Mouse (Mus musculus): ENCODE measurements around the gene Mars2. TPM values are rescaled to one million over a fixed set of nuclear protein-coding genes. Genes with fewer than 3 reads are reported as not detected.

The Mars2 gene
- polyA plus RNA-seq, 1 experiment from 2014 or later: 1.7 TPM

- Histone ChIP-seq H3K36me3 (ENCODE audit: control insufficient read depth, insufficient read depth, low read length) (no peaks in the 10 kb centered on the region), H3K4me1 (replicated peaks; ENCODE audit: control insufficient read depth, insufficient read depth) (no peaks in the 10 kb centered on the region; the same call in 1 of the 2 replicates), H3K4me3 (ENCODE audit: low read depth, low read length) (no peak overlapping the region), H3K27ac (replicated peaks) (no peak overlapping the region), H3K4me2 (replicated peaks; ENCODE audit: low read depth) (no peak overlapping the region), H3K9ac (ENCODE audit: low read length) (no peak overlapping the region), H3K9me3 (ENCODE audit: control insufficient read depth, low read length) (no peaks in the 10 kb centered on the region), H3K27me3 (ENCODE audit: control insufficient read depth, insufficient read depth, low read length) (no peaks in the 10 kb centered on the region)
- WGBS: 79% methylated on average over 4 of the region's 4 CpGs
- TF ChIP-seq EP300 (optimal IDR thresholded peaks at IDR 0.05) (no peak), CTCF (IDR thresholded peaks at IDR 0.05; ENCODE audit: low read depth) (no peak)
- ATAC-seq (ENCODE audit: low FRiP score, low TSS enrichment) (no peak), DNase-seq (ENCODE audit: low spot score) (no peak)
These were observed 42.0 kb upstream of the Mars2 start for GRCm38 (mm10) chr1:55195021-55195420.

GRCm38 (mm10) chr1:55196327-55197003, 40.5 kb upstream of the Mars2 start:
- ATAC-seq (ENCODE audit: low FRiP score, low TSS enrichment) (no peak), DNase-seq (ENCODE audit: low spot score) (no peak)
- H3K27ac ChIP-seq (replicated peaks): peak overlapping the region; percentile 69; the same call in 1 of the 2 replicates
- no peak overlapping the region for H3K4me3 ChIP-seq (ENCODE audit: low read depth, low read length)
- no peak overlapping the region for H3K4me2 ChIP-seq (replicated peaks; ENCODE audit: low read depth)
- H3K9ac ChIP-seq (ENCODE audit: low read length): no peak overlapping the region
- no peaks in the 10 kb centered on the region; the same call in 1 of the 2 replicates for H3K4me1 ChIP-seq (replicated peaks; ENCODE audit: control insufficient read depth, insufficient read depth)
- no peaks in the 10 kb centered on the region for H3K36me3 ChIP-seq (ENCODE audit: control insufficient read depth, insufficient read depth, low read length)
- H3K9me3 ChIP-seq (ENCODE audit: control insufficient read depth, low read length): no peaks in the 10 kb centered on the region
- no peaks in the 10 kb centered on the region for H3K27me3 ChIP-seq (ENCODE audit: control insufficient read depth, insufficient read depth, low read length)
- TF ChIP-seq EP300 (optimal IDR thresholded peaks at IDR 0.05) (no peak), CTCF (IDR thresholded peaks at IDR 0.05; ENCODE audit: low read depth) (no peak)
- 46% methylated on average over 6 of the region's 6 CpGs for WGBS

- DNase-seq (ENCODE audit: low spot score) (no peak), ATAC-seq (ENCODE audit: low FRiP score, low TSS enrichment) (no peak)
- Histone ChIP-seq H3K9me3 (ENCODE audit: control insufficient read depth, low read length) (no peaks in the 10 kb centered on the region), H3K4me3 (ENCODE audit: low read depth, low read length) (no peak overlapping the region), H3K36me3 (ENCODE audit: control insufficient read depth, insufficient read depth, low read length) (no peaks in the 10 kb centered on the region), H3K27me3 (ENCODE audit: control insufficient read depth, insufficient read depth, low read length) (no peaks in the 10 kb centered on the region), H3K4me1 (replicated peaks; ENCODE audit: control insufficient read depth, insufficient read depth) (no peaks in the 10 kb centered on the region), H3K9ac (ENCODE audit: low read length) (no peak overlapping the region), H3K4me2 (replicated peaks; ENCODE audit: low read depth) (no peak overlapping the region), H3K27ac (replicated peaks) (no peak overlapping the region)
- 29% methylated on average over 3 of the region's 3 CpGs for WGBS
- no peak for TF ChIP-seq EP300 (optimal IDR thresholded peaks at IDR 0.05)
- no peak for TF ChIP-seq CTCF (IDR thresholded peaks at IDR 0.05; ENCODE audit: low read depth)
These were observed 38.3 kb upstream of the Mars2 start for GRCm38 (mm10) chr1:55198719-55199118.

- H3K4me3 ChIP-seq (ENCODE audit: low read depth, low read length): no peak overlapping the region
- H3K4me2 ChIP-seq (replicated peaks; ENCODE audit: low read depth): peak overlapping the region; percentile 25; the same call in 1 of the 2 replicates
- no peaks in the 10 kb centered on the region for H3K27me3 ChIP-seq (ENCODE audit: control insufficient read depth, insufficient read depth, low read length)
- H3K9me3 ChIP-seq (ENCODE audit: control insufficient read depth, low read length): no peaks in the 10 kb centered on the region
- H3K36me3 ChIP-seq (ENCODE audit: control insufficient read depth, insufficient read depth, low read length): no peaks in the 10 kb centered on the region; the same call in 1 of the 2 replicates
- peak overlapping the region; percentile 31; the same call in 1 of the 2 replicates for H3K9ac ChIP-seq (ENCODE audit: low read length)
- no peaks in the 10 kb centered on the region for H3K4me1 ChIP-seq (replicated peaks; ENCODE audit: control insufficient read depth, insufficient read depth)
- ATAC-seq (ENCODE audit: low FRiP score, low TSS enrichment) (peak; percentile 47; the same call in 1 of the 2 replicates), DNase-seq (ENCODE audit: low spot score) (no peak)
- 45% methylated on average over 18 of the region's 18 CpGs for WGBS
- H3K27ac ChIP-seq (replicated peaks): peak overlapping the region; percentile 76
- no peak for TF ChIP-seq EP300 (optimal IDR thresholded peaks at IDR 0.05)
- peak; percentile 21; the same call in 1 of the 2 replicates for TF ChIP-seq CTCF (IDR thresholded peaks at IDR 0.05; ENCODE audit: low read depth)
These were observed 34.9 kb upstream of the Mars2 start for GRCm38 (mm10) chr1:55201850-55202752.

GRCm38 (mm10) chr1:55205808-55206327, 31.1 kb upstream of the Mars2 start:
- Histone ChIP-seq H3K4me2 (replicated peaks; ENCODE audit: low read depth) (no peak overlapping the region), H3K27me3 (ENCODE audit: control insufficient read depth, insufficient read depth, low read length) (no peaks in the 10 kb centered on the region), H3K9me3 (ENCODE audit: control insufficient read depth, low read length) (no peaks in the 10 kb centered on the region), H3K4me3 (ENCODE audit: low read depth, low read length) (no peak overlapping the region), H3K36me3 (ENCODE audit: control insufficient read depth, insufficient read depth, low read length) (no peaks in the 10 kb centered on the region; the same call in 1 of the 2 replicates), H3K4me1 (replicated peaks; ENCODE audit: control insufficient read depth, insufficient read depth) (no peaks in the 10 kb centered on the region), H3K27ac (replicated peaks) (no peak overlapping the region), H3K9ac (ENCODE audit: low read length) (no peak overlapping the region)
- DNase-seq (ENCODE audit: low spot score) (no peak), ATAC-seq (ENCODE audit: low FRiP score, low TSS enrichment) (no peak)
- WGBS: 76% methylated on average over 5 of the region's 5 CpGs
- TF ChIP-seq CTCF (IDR thresholded peaks at IDR 0.05; ENCODE audit: low read depth): no peak
- TF ChIP-seq EP300 (optimal IDR thresholded peaks at IDR 0.05): no peak

Measured in stomach, postnatal 0 days (tissue).